Mouse (Mus musculus) embryonic facial prominence, embryonic 15.5 days (tissue): Measurements from ENCODE around the gene Ash1l. TPM values are rescaled to one million over a fixed set of nuclear protein-coding genes. Genes with fewer than 3 reads are reported as not detected.
A peak's percentile ranks its signal among the peaks of the same experiment; 100 is the strongest.

Source experiments
- ATAC-seq: fragments of 200-750 bp; cut with Nextera tagmentation; 2 replicates; pipeline ENCODE4 v1.8.0; 2017; ENCODE audit warnings: low read depth, moderate TSS enrichment; ENCODE audit not compliant: insufficient number of reproducible peaks, low FRiP score, low TSS enrichment
- H3K27ac ChIP-seq: fragments of 300-500 bp; sonication (generic); replicated peaks from 2 replicates; pipeline ENCODE4 v1.5.1; 2015; ENCODE audit warnings: mild to moderate bottlenecking, inconsistent platforms
- H3K27me3 ChIP-seq: fragments of 300-500 bp; sonication (generic); 2 replicates; pipeline ENCODE4 v1.6.1; 2015; ENCODE audit warnings: inconsistent platforms
- H3K36me3 ChIP-seq: fragments of 300-500 bp; sonication (generic); 2 replicates; pipeline ENCODE4 v1.6.1; 2015; ENCODE audit warnings: mild to moderate bottlenecking, inconsistent platforms
- H3K4me1 ChIP-seq: fragments of 300-500 bp; sonication (generic); 2 replicates; pipeline ENCODE4 v1.6.1; 2015; ENCODE audit warnings: inconsistent platforms
- H3K4me2 ChIP-seq: fragments of 300-500 bp; sonication (generic); replicated peaks from 2 replicates; pipeline ENCODE4 v1.6.1; 2015; ENCODE audit warnings: mild to moderate bottlenecking, inconsistent platforms
- H3K4me3 ChIP-seq: fragments of 300-500 bp; sonication (generic); replicated peaks from 2 replicates; pipeline ENCODE4 v1.5.1; 2015; ENCODE audit warnings: mild to moderate bottlenecking, inconsistent platforms
- H3K9ac ChIP-seq: fragments of 300-500 bp; sonication (generic); 2 replicates; pipeline ENCODE4 v1.6.1; 2015; ENCODE audit warnings: inconsistent platforms
- H3K9me3 ChIP-seq: fragments of 300-500 bp; sonication (generic); replicated peaks from 2 replicates; pipeline ENCODE4 v1.6.1; 2016; ENCODE audit warnings: inconsistent platforms
- WGBS: fragments of 180-500 bp; shearing (Covaris S2); methylation state at CpG from one replicate; pipeline ENCODE4 v1.1.7; 2015; 5-methylcytosine and 5-hydroxymethylcytosine counted together
- polyA plus RNA-seq: library from polyadenylated mRNA; unstranded; fragments of >200 nt; fragmentation: Nextera tagmentation; extraction: Ambion mirVana; gene quantifications from 2 replicates; pipeline ENCODE4 v1.2.1, GENCODE M21; 2015

Ash1l gene
- polyA plus RNA-seq, 1 experiment from 2014 or later, result 22.0 TPM

DNA sequence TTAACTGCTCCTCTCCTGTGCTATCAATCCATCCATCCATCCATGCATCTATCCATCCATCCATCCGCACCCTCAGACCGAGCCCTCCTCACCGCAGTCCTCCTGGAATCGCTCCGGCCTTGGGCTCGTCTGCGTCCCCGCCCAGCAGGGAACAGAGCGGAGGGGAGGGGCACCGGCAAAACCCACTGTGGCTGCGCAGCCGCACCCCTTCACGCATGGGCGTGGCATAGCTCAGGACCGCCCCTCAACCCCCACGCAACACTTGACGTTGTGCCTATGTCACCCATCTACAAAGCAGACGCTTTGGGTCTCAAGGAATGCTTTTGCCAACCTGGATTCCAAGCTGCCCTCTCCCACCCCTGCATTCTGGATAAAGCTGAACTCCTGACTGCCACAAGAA is 142.8 kb downstream of the Ash1l start, which contains the start of gene Rusc1:
Rusc1 (minus strand) TSS at position 137 of the 400 bp plus-strand sequence.
- 1% methylated on average over 18 of the region's 18 CpGs for WGBS
- peak; percentile 74 for ATAC-seq
- H3K9me3 ChIP-seq, result no peaks in the 10 kb centered on the region
- peak within 1 kb of the TSS; percentile 70 for H3K4me3 ChIP-seq
- H3K36me3 ChIP-seq, result peaks cover 41% of the 10 kb centered on the region
- H3K27ac ChIP-seq, result 0 out of 2 replicates have a peak within 1 kb of the TSS, but pooled peaks have one; percentile 28
- H3K4me1 ChIP-seq, result peaks cover 39% of the 10 kb centered on the region
- peak within 1 kb of the TSS; percentile 28; the same call in 1 of the 2 replicates for H3K9ac ChIP-seq
- H3K4me2 ChIP-seq, result peak within 1 kb of the TSS; percentile 100
- peaks cover 8% of the 10 kb centered on the region; the same call in 1 of the 2 replicates for H3K27me3 ChIP-seq

DNA sequence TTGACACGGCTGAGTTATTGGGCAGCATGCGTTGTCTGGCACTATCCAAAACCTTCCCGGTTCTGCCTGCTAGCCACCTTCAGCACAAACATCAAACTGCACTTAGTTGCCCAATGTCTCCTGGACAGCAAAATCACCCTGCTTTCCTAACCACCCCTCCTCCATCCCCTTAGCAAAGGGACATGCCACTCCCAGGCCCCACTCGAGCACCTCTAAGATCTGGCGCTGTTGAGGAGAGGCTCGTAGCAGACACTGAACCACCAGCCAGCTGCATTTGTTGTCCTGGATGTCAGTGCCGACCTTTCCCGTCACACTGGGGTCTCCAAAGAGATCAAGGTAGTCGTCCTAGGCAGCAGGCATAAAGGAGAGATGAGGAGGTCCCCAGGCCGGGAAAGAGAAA is 143.6 kb downstream of the Ash1l start:
- Histone ChIP-seq H3K9ac (no peak overlapping the region), H3K9me3 (no peaks in the 10 kb centered on the region), H3K27ac (0 out of 2 replicates have a peak overlapping the region, but pooled peaks have one; percentile 28), H3K36me3 (peaks cover 50% of the 10 kb centered on the region), H3K4me3 (0 out of 2 replicates have a peak overlapping the region, but pooled peaks have one; percentile 70), H3K4me2 (no peak overlapping the region; the same call in 1 of the 2 replicates), H3K4me1 (peaks cover 33% of the 10 kb centered on the region), H3K27me3 (peaks cover 8% of the 10 kb centered on the region; the same call in 1 of the 2 replicates)
- no peak for ATAC-seq
- 82% methylated on average over 10 of the region's 10 CpGs for WGBS

DNA sequence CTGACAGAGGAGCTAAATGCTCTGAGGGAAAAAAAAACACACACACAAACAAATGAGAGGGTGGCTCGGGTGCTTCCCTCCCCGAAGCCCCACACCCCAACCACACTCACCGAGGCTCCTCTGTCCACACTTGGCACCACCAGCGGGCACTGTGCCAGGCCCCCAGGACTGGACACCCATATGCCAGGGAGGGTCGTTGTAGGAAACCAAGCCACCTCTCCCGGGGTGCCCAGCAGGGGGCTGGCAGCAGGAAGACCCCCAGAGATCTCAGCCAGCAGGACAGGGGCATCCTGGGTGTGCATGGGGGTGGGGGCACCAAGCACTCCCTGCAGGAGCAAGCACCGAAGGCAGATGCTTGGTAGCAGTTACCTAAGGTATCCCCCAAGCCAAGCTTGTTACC is 150.4 kb downstream of the Ash1l start, which contains the start of gene Gm43738:
Gm43738 (minus strand) TSS at position 289 of the 400 bp plus-strand sequence.
- Histone ChIP-seq H3K4me2 (peak within 1 kb of the TSS; percentile 85), H3K4me3 (peak within 1 kb of the TSS; percentile 74), H3K36me3 (peaks cover 41% of the 10 kb centered on the region), H3K9ac (peak within 1 kb of the TSS; percentile 44), H3K4me1 (peaks cover 31% of the 10 kb centered on the region), H3K27me3 (no peaks in the 10 kb centered on the region), H3K27ac (peak within 1 kb of the TSS; percentile 74), H3K9me3 (no peaks in the 10 kb centered on the region)
- ATAC-seq, result no peak
- 23% methylated on average over 7 of the region's 7 CpGs for WGBS

DNA sequence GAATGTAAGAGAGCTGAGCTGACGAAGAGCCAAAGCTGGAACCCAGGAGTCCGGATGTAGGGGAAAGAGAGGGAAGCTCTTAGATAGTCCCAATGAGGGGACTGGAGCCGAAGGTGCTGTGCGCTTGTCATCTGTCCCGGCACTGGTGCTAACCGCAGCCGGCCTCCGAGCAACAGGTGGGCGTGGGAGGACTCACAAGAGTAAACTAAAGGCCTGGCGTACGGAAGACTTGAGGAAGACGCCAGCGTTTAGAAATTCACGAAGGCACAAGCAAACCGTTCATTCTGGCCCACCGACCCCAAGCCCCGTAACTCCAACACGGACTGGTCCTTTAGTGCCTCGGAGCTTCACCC is 151.0 kb downstream of the Ash1l start:
- WGBS, result under 1% methylated on average over 19 of the region's 19 CpGs
- peak overlapping the region; percentile 44 for H3K9ac ChIP-seq
- peaks cover 35% of the 10 kb centered on the region for H3K36me3 ChIP-seq
- H3K27ac ChIP-seq, result peak overlapping the region; percentile 68
- peak; percentile 1; the same call in 1 of the 2 replicates for ATAC-seq
- peak overlapping the region; percentile 74 for H3K4me3 ChIP-seq
- no peaks in the 10 kb centered on the region for H3K9me3 ChIP-seq
- peak overlapping the region; percentile 85 for H3K4me2 ChIP-seq
- no peaks in the 10 kb centered on the region for H3K27me3 ChIP-seq
- H3K4me1 ChIP-seq, result peaks cover 31% of the 10 kb centered on the region

DNA sequence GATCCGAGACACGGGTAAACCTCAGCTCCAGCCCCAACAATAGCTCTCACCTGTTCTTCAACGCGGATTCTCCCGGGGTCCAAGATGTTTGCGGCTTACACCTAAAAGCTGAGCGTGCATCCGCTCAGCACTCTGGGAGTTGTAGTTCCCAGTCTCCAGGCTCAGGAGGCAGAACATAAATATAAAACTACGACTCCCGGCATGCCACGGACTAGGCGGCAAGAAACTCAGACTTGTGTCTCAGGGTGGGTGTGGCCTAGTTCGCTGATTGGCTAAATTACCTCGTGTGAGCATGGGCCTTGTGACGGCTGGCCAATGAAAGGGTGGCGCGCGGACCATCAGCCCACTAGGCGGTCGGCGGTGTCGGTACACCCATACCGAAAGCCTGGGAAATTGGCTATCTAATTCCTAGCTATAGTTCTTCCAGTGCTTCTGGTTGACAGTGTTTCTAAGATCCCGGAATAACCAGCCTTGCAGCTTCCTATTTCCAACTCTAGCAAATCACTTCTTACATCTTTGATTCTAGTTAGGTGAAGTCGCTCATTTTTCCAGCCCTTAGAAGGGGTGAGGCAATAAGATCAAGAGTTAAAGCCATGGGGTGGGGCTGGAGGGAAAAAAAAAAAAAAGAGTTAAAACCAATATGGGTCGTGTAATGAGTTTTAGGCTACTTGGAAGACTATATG is 151.5 kb downstream of the Ash1l start, which contains the start of gene Fdps:
Fdps (minus strand) TSS at position 148 of the 683 bp plus-strand sequence.
- ATAC-seq, result peak; percentile 99
- H3K9me3 ChIP-seq, result no peaks in the 10 kb centered on the region
- H3K4me2 ChIP-seq, result peak within 1 kb of the TSS; percentile 85
- under 1% methylated on average over 26 of the region's 26 CpGs for WGBS
- peaks cover 31% of the 10 kb centered on the region for H3K4me1 ChIP-seq
- peak within 1 kb of the TSS; percentile 74 for H3K27ac ChIP-seq
- H3K9ac ChIP-seq, result peak within 1 kb of the TSS; percentile 44
- H3K4me3 ChIP-seq, result peak within 1 kb of the TSS; percentile 74
- H3K27me3 ChIP-seq, result no peaks in the 10 kb centered on the region
- peaks cover 30% of the 10 kb centered on the region for H3K36me3 ChIP-seq

DNA sequence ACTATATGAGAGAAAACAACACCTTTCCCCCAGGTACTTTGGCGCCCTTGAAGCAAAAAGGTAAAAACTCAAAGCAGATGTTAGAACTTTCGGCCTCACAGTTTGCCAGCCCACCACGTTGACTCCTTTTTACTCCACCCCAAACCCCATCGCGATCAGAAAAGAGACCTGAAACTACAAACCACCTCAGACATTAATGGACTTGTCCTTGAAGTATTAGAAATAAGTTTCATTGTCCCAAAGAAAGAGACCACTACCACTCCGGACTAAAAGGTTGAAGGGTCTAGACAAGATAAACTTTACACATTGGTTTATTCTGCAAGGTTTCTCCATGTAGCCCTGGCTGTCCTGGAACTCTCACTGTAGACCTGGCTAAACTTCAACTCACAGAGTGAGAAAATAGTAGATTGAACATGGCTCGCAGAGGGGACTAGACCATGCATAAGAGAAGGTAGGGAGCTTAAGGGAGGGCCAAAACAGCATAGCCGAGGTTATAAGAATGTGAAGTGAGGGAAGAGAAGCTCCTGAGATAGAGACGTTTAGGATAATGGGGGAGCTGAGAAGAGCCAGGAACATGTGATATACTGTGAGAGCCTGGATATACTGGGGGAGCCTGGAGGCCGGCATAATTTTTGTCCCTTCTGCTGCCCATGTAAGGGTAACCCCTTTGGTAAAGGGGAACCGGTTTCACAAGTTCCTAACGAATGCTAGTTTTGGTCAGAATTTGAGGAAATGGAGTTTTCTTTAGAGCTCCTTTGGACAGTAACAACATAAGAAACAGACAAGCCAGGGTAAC is 152.3 kb downstream of the Ash1l start:
- Histone ChIP-seq H3K4me3 (peak overlapping the region; percentile 74), H3K36me3 (peaks cover 23% of the 10 kb centered on the region), H3K4me2 (peak overlapping the region; percentile 85), H3K9me3 (no peaks in the 10 kb centered on the region), H3K4me1 (peaks cover 31% of the 10 kb centered on the region), H3K27ac (peak overlapping the region; percentile 74), H3K9ac (no peak overlapping the region), H3K27me3 (no peaks in the 10 kb centered on the region)
- no peak for ATAC-seq
- 53% methylated on average over 12 of the region's 12 CpGs for WGBS

DNA sequence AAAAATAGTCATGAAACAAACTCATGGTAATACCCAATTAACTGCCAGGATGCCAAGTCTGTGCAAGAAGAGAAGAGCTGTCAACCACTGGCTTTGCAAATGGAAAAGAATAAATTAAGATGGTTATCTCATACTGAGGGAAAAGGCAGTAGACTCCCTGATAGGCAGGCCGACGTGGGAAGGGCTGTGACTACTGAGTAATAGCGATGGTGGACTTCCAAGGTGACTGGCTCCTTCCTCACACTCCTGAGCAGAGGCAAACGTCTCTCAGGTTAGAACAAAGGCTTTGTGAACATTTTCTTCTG is 152.8 kb downstream of the Ash1l start:
- Histone ChIP-seq H3K27ac (0 out of 2 replicates have a peak overlapping the region, but pooled peaks have one; percentile 74), H3K4me3 (no peak overlapping the region), H3K4me1 (peaks cover 31% of the 10 kb centered on the region), H3K27me3 (no peaks in the 10 kb centered on the region), H3K4me2 (no peak overlapping the region), H3K9ac (no peak overlapping the region), H3K36me3 (peaks cover 18% of the 10 kb centered on the region), H3K9me3 (no peaks in the 10 kb centered on the region)
- ATAC-seq, result no peak
- 59% methylated on average over 4 of the region's 4 CpGs for WGBS

DNA sequence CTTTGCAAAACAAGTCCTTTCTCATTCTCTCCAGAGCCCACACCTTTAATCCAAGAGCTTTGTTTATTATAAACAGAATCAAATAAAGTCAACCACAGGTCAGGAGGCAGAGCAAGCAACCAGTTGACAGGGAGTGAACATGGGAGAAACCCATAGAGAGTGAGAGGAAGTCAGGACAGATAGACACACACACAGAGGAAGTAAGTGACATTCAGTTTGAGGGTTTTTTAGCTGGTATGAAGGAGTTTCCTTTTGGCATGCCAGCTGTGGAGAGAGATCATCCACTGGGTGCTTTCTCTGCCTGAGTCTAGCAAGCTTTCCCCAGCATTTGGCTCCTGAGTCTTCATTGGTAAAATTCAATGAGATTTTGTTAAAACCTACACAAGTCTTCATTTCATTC is 156.5 kb downstream of the Ash1l start:
- Histone ChIP-seq H3K27me3 (no peaks in the 10 kb centered on the region), H3K4me2 (no peak overlapping the region), H3K4me3 (no peak overlapping the region), H3K9ac (no peak overlapping the region), H3K9me3 (no peaks in the 10 kb centered on the region), H3K36me3 (no peaks in the 10 kb centered on the region), H3K27ac (no peak overlapping the region), H3K4me1 (peaks cover 9% of the 10 kb centered on the region; the same call in 1 of the 2 replicates)
- no peak for ATAC-seq

DNA sequence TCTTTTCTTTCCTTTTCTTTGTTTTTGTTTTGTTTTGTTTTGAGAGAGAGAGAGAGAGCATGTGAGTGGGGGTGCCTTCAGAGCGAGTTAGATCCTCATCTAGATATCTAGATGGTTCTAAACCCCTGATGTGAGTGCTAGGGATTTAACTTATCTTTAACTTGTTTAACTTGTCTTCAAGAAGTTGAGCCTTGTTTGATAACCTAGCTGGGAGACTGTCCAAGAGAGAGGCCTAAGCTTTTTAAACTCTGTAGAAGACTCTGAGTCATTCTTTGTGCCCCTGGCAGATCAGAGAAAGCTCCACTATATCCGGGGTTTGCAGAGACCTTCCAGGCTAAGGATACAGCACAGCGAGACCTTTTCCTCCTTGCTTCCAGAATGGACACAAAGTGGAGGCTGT is 157.1 kb downstream of the Ash1l start:
- 61% methylated on average over 3 of the region's 3 CpGs for WGBS
- no peak for ATAC-seq
- Histone ChIP-seq H3K4me1 (peaks cover 3% of the 10 kb centered on the region; the same call in 1 of the 2 replicates), H3K9me3 (no peaks in the 10 kb centered on the region), H3K27me3 (no peaks in the 10 kb centered on the region), H3K4me2 (no peak overlapping the region), H3K4me3 (no peak overlapping the region), H3K27ac (no peak overlapping the region), H3K36me3 (no peaks in the 10 kb centered on the region), H3K9ac (no peak overlapping the region)

DNA sequence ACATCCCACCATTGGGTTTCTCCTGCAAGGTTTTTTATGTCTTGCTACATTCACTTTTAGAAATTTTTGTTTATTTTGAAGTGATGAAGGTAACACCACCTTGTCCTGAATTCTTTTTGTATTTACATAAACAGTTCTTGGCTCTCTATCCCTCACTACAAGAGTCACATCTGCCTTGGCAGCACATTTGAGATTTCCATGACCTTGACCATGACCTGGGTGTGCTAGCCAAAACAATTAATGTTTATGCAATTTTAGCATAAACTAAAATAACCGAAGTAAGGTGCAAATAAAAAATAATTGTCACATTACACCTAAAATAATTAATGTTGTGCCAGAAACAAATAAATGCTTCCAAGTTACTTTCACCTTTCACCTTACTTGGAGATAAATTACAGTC is 157.7 kb downstream of the Ash1l start:
- 52% methylated on average over 1 of the region's 1 CpGs for WGBS
- Histone ChIP-seq H3K9me3 (no peaks in the 10 kb centered on the region), H3K4me2 (no peak overlapping the region), H3K27me3 (no peaks in the 10 kb centered on the region), H3K36me3 (no peaks in the 10 kb centered on the region), H3K27ac (no peak overlapping the region), H3K9ac (no peak overlapping the region), H3K4me1 (no peaks in the 10 kb centered on the region), H3K4me3 (no peak overlapping the region)
- ATAC-seq, result no peak

DNA sequence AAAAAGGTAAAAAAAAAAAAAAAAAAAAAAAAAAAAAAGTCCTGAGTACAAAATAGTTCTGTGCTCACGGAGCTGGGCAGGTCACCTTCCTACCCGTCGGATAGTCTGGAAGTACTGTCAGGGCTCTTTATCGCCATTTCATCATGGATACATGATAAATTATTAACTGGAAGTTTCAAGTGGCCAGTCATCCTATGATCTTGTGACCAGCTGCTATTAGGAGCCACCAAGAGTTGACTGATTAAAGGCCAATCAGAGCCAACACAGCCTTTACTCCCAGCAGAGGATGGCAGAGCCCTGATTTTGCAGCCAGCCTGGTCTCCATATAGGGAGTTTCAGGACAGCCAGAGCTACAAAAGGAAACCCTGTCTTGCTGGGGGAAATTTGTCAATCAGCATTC is 162.6 kb downstream of the Ash1l start:
- Histone ChIP-seq H3K4me3 (no peak overlapping the region), H3K4me1 (no peaks in the 10 kb centered on the region), H3K4me2 (no peak overlapping the region), H3K27me3 (no peaks in the 10 kb centered on the region), H3K9ac (no peak overlapping the region), H3K36me3 (no peaks in the 10 kb centered on the region), H3K27ac (no peak overlapping the region), H3K9me3 (no peaks in the 10 kb centered on the region)
- WGBS, result 84% methylated on average over 4 of the region's 4 CpGs
- no peak for ATAC-seq
